Mouse (Mus musculus): ENCODE measurements around the gene Abcc4. TPM values are rescaled to one million over a fixed set of nuclear protein-coding genes. Genes with fewer than 3 reads are reported as not detected.

The Abcc4 gene
- polyA plus RNA-seq, 1 experiment from 2014 or later, result 1.6 TPM

DNA sequence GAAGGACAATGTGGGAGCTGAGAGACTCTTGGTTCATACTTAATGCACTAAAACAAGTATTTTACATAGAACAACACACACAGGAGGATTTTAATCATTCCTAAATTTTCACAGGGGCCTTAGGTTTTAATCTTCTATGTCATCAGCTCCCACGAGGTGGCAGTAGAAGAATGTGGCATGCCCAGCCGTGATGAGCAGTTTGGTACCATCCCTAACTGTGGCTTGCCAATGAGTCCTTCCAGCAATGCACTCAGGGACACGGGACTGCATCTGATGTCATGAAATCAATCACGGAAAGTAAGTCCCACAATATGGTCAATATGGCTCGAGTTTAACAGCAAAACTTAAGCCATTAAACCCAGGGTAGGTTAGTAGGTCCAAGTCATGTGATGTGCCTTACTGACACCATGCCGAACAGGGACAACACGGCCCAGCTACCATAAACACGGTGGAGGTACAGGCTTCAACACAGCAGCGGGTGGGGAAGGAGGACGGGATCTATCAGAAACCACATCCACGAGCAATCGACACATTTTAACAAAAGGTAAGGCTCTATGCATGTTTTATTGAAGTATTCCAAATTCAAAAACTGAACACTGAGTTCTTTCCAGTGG lies 89.2 kb downstream of the Abcc4 start:
- Histone ChIP-seq H3K4me3 (replicated peaks) (no peak overlapping the region), H3K4me1 (replicated peaks) (no peaks in the 10 kb centered on the region), H3K36me3 (no peaks in the 10 kb centered on the region), H3K4me2 (replicated peaks) (no peak overlapping the region), H3K27ac (no peak overlapping the region), H3K9me3 (no peaks in the 10 kb centered on the region), H3K27me3 (no peaks in the 10 kb centered on the region), H3K9ac (replicated peaks) (no peak overlapping the region)
- peak; percentile 69; the same call in 1 of the 2 replicates for ATAC-seq
- WGBS, result 73% methylated on average over 12 of the region's 12 CpGs

- Histone ChIP-seq H3K4me1 (replicated peaks) (no peaks in the 10 kb centered on the region), H3K36me3 (no peaks in the 10 kb centered on the region), H3K9me3 (no peaks in the 10 kb centered on the region), H3K4me2 (replicated peaks) (no peak overlapping the region), H3K4me3 (replicated peaks) (no peak overlapping the region), H3K9ac (replicated peaks) (no peak overlapping the region), H3K27me3 (no peaks in the 10 kb centered on the region), H3K27ac (no peak overlapping the region)
- ATAC-seq, result no peak
- WGBS, result 86% methylated on average over 9 of the region's 9 CpGs
These were observed 92.3 kb downstream of the Abcc4 start for GRCm38 (mm10) chr14:118613734-118614133.

DNA sequence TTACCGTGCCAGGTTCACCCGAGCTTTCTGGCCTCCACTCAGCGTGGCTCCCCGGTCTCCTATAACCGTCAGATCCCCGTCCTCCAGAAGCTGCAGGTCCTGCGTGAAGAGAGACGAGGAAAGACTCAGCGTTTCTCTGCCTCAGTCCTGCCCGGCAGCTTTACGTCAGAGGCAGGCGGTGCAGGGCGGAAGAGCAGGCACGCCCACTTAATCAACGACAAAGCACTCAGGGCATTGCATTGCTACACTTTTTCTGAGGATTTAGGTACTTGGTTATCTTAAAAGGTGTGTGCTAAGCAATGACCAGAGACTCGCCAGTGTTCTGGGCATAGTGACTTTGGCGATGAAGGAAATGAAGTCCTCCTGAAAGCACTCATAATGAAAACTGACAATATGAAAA lies 94.3 kb downstream of the Abcc4 start:
- Histone ChIP-seq H3K4me3 (replicated peaks) (no peak overlapping the region), H3K27me3 (no peaks in the 10 kb centered on the region)
- 87% methylated on average over 17 of the region's 17 CpGs for WGBS

DNA sequence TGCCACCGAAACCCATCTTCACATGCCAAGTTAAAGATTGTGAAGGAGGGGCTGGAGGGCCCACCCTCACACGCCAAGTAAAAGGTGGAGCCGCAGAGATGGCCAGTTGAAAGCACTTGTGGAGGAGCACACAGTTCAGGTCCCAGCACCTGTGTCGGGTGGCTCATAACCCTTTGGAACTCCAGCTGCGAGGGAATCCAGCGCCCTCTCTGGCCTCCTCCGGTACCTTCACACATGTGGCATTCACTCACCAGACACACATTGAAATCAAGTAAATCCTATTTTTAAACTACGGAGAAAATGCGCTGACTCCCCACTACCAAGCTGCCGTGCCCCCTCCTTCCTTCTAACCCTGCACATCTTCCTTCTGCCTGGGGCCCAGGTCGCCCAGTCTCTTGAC lies 95.2 kb downstream of the Abcc4 start:
- no peak for ATAC-seq
- no peak overlapping the region for H3K9ac ChIP-seq (replicated peaks)
- no peaks in the 10 kb centered on the region for H3K27me3 ChIP-seq
- WGBS, result 97% methylated on average over 11 of the region's 11 CpGs
- no peaks in the 10 kb centered on the region for H3K36me3 ChIP-seq
- H3K4me3 ChIP-seq (replicated peaks), result no peak overlapping the region
- no peak overlapping the region for H3K4me2 ChIP-seq (replicated peaks)
- H3K4me1 ChIP-seq (replicated peaks), result no peaks in the 10 kb centered on the region
- no peak overlapping the region for H3K27ac ChIP-seq
- H3K9me3 ChIP-seq, result no peaks in the 10 kb centered on the region

More for the DNA sequence above, 94.3 kb downstream of the Abcc4 start:
- Histone ChIP-seq H3K27ac (no peak overlapping the region), H3K36me3 (no peaks in the 10 kb centered on the region), H3K4me2 (replicated peaks) (no peak overlapping the region), H3K9ac (replicated peaks) (no peak overlapping the region), H3K9me3 (no peaks in the 10 kb centered on the region), H3K4me1 (replicated peaks) (no peaks in the 10 kb centered on the region)
- no peak for ATAC-seq

GRCm38 (mm10) chr14:118608816-118609465 lies 97.1 kb downstream of the Abcc4 start:
- Histone ChIP-seq H3K27ac (no peak overlapping the region), H3K36me3 (no peaks in the 10 kb centered on the region), H3K27me3 (no peaks in the 10 kb centered on the region), H3K9me3 (no peaks in the 10 kb centered on the region), H3K4me2 (replicated peaks) (no peak overlapping the region), H3K4me1 (replicated peaks) (no peaks in the 10 kb centered on the region), H3K9ac (replicated peaks) (no peak overlapping the region), H3K4me3 (replicated peaks) (no peak overlapping the region)
- no peak for ATAC-seq
- 73% methylated on average over 16 of the region's 16 CpGs for WGBS

DNA sequence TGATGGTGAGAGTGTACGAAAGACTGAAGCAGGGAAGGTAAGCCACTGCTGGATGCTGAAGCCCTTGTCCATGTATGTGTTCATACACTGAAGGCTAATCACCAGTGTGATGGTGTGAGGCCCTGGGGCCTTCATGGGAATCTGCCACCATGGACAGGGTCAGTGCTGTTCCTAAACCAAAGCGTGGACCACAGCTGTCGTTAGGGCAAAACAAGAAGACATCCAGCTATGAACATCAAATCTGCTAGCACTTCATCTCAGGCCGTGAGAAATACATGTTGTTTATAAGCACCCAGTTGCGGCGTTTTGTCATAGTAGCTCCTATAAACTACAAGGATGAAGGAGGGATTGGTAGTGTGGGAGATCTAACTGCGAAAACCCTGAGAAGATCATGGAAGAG lies 97.7 kb downstream of the Abcc4 start:
- H3K4me2 ChIP-seq (replicated peaks), result no peak overlapping the region
- H3K27me3 ChIP-seq, result no peaks in the 10 kb centered on the region
- no peaks in the 10 kb centered on the region for H3K36me3 ChIP-seq
- H3K4me1 ChIP-seq (replicated peaks), result no peaks in the 10 kb centered on the region
- no peaks in the 10 kb centered on the region for H3K9me3 ChIP-seq
- H3K4me3 ChIP-seq (replicated peaks), result no peak overlapping the region
- 93% methylated on average over 7 of the region's 7 CpGs for WGBS
- ATAC-seq, result no peak
- no peak overlapping the region for H3K27ac ChIP-seq
- no peak overlapping the region for H3K9ac ChIP-seq (replicated peaks)

- WGBS, result 91% methylated on average over 9 of the region's 9 CpGs
- Histone ChIP-seq H3K4me1 (replicated peaks) (peaks cover 6% of the 10 kb centered on the region; the same call in 1 of the 2 replicates), H3K27ac (no peak overlapping the region), H3K4me2 (replicated peaks) (no peak overlapping the region), H3K4me3 (replicated peaks) (no peak overlapping the region), H3K9ac (replicated peaks) (no peak overlapping the region), H3K27me3 (no peaks in the 10 kb centered on the region), H3K9me3 (no peaks in the 10 kb centered on the region), H3K36me3 (no peaks in the 10 kb centered on the region)
- ATAC-seq, result no peak
These were observed 99.5 kb downstream of the Abcc4 start for GRCm38 (mm10) chr14:118606476-118606875.

GRCm38 (mm10) chr14:118604903-118605302 lies 101.1 kb downstream of the Abcc4 start:
- 98% methylated on average over 2 of the region's 2 CpGs for WGBS
- Histone ChIP-seq H3K27ac (no peak overlapping the region), H3K4me1 (replicated peaks) (peaks cover 18% of the 10 kb centered on the region), H3K4me2 (replicated peaks) (no peak overlapping the region), H3K27me3 (no peaks in the 10 kb centered on the region), H3K9me3 (no peaks in the 10 kb centered on the region), H3K9ac (replicated peaks) (no peak overlapping the region), H3K36me3 (no peaks in the 10 kb centered on the region), H3K4me3 (replicated peaks) (no peak overlapping the region)
- no peak for ATAC-seq

- H3K27ac ChIP-seq, result no peak overlapping the region
- 71% methylated on average over 8 of the region's 8 CpGs for WGBS
- 0 out of 2 replicates have a peak, but pooled peaks cover 3% of the 10 kb centered on the region for H3K27me3 ChIP-seq
- no peaks in the 10 kb centered on the region for H3K9me3 ChIP-seq
- peaks cover 18% of the 10 kb centered on the region for H3K4me1 ChIP-seq (replicated peaks)
- no peak overlapping the region for H3K4me2 ChIP-seq (replicated peaks)
- no peak for ATAC-seq
- no peak overlapping the region for H3K4me3 ChIP-seq (replicated peaks)
- no peaks in the 10 kb centered on the region for H3K36me3 ChIP-seq
- no peak overlapping the region for H3K9ac ChIP-seq (replicated peaks)
These were observed 104.0 kb downstream of the Abcc4 start for GRCm38 (mm10) chr14:118602031-118602430.

DNA sequence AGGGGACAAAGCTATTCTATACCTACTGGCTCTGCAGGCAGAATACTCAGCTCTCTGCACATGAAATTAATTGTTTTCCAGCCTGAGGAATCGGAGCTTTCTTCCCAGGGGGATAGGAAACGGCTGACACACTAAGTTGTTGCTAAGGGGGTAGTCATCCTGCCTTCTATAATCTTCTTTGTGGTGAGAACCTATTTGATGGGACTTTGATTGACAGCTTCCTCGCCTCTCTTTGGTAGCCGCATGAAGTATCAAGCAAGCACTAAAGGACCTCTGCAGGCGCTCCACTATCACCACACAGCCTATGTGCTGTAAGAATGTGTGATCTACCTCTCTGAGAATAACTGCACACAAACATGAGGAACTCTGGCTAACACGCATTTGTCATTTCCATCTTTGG lies 105.3 kb downstream of the Abcc4 start:
- no peak overlapping the region for H3K9ac ChIP-seq (replicated peaks)
- H3K9me3 ChIP-seq, result no peaks in the 10 kb centered on the region
- no peaks in the 10 kb centered on the region for H3K36me3 ChIP-seq
- H3K27me3 ChIP-seq, result 0 out of 2 replicates have a peak, but pooled peaks cover 4% of the 10 kb centered on the region
- WGBS, result 21% methylated on average over 6 of the region's 6 CpGs
- H3K4me3 ChIP-seq (replicated peaks), result no peak overlapping the region
- peak overlapping the region; percentile 44; the same call in 1 of the 2 replicates for H3K27ac ChIP-seq
- H3K4me1 ChIP-seq (replicated peaks), result peaks cover 22% of the 10 kb centered on the region
- peak; percentile 60 for ATAC-seq
- H3K4me2 ChIP-seq (replicated peaks), result no peak overlapping the region

DNA sequence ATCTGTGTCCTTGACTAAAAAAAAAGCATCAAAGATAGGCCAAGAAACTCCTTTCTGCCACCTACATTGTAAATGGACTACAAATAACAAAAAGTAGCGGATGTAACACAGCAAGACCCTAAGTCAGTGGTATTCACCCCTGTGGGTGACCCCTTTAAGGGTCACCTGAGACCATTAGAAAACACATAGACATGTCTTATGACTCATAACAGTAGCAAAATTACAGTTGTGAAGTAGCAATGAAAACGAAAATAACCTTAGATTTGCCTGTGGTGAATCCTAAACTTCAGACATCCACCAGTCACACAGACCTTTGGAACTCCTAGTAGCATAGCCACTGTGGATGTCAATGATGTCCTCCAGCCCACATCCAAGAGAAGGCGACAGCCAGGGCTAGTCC lies 107.3 kb downstream of the Abcc4 start:
- no peak overlapping the region for H3K9ac ChIP-seq (replicated peaks)
- no peak overlapping the region for H3K4me3 ChIP-seq (replicated peaks)
- H3K36me3 ChIP-seq, result no peaks in the 10 kb centered on the region
- WGBS, result 92% methylated on average over 3 of the region's 3 CpGs
- H3K9me3 ChIP-seq, result no peaks in the 10 kb centered on the region
- no peak for ATAC-seq
- no peak overlapping the region for H3K27ac ChIP-seq
- H3K4me2 ChIP-seq (replicated peaks), result no peak overlapping the region
- peaks cover 10% of the 10 kb centered on the region for H3K27me3 ChIP-seq
- peaks cover 26% of the 10 kb centered on the region for H3K4me1 ChIP-seq (replicated peaks)

- Histone ChIP-seq H3K4me3 (replicated peaks) (no peak overlapping the region), H3K4me1 (replicated peaks) (peaks cover 22% of the 10 kb centered on the region), H3K27ac (no peak overlapping the region), H3K4me2 (replicated peaks) (no peak overlapping the region), H3K9me3 (no peaks in the 10 kb centered on the region), H3K9ac (replicated peaks) (no peak overlapping the region), H3K36me3 (no peaks in the 10 kb centered on the region), H3K27me3 (peaks cover 31% of the 10 kb centered on the region)
- no peak for ATAC-seq
- WGBS, result 83% methylated on average over 13 of the region's 13 CpGs
These were observed 111.6 kb downstream of the Abcc4 start for GRCm38 (mm10) chr14:118594463-118594862.

Measured in midbrain, embryonic 13.5 days (tissue).